Mouse (Mus musculus): ENCODE results near the gene Hps3.

GRCm38 (mm10) chr3:19965239-19965638, 69.9 kb downstream of the Hps3 start:
- TF ChIP-seq CTCF (IDR thresholded peaks at IDR 0.05; ENCODE audit: low read depth) (no peak), EP300 (IDR thresholded peaks at IDR 0.05; ENCODE audit: low read depth) (no peak)

All from heart, postnatal 0 days (tissue).